Mouse (Mus musculus) forebrain, embryonic 16.5 days (tissue): ENCODE data around the gene 1700025G04Rik. TPM values are rescaled to one million over a fixed set of nuclear protein-coding genes. Genes with fewer than 3 reads are reported as not detected.

Source experiments
- ATAC-seq: fragments of 200-750 bp; cut with Nextera tagmentation; 2 replicates; pipeline ENCODE4 v1.8.0; 2017; ENCODE audit warnings: mild to moderate bottlenecking, moderate library complexity
- H3K27ac ChIP-seq: fragments of 300-500 bp; sonication (generic); 2 replicates; pipeline ENCODE4 v1.5.1; 2014; ENCODE audit warnings: low read length, control low read depth
- H3K27me3 ChIP-seq: fragments of 300-500 bp; sonication (generic); replicated peaks from 2 replicates; pipeline ENCODE4 v1.6.1; 2014; ENCODE audit warnings: low read length; ENCODE audit not compliant: control insufficient read depth, insufficient read depth
- H3K36me3 ChIP-seq: fragments of 300-500 bp; sonication (generic); 2 replicates; pipeline ENCODE4 v1.6.1; 2014; ENCODE audit not compliant: control insufficient read depth, insufficient read depth
- H3K4me1 ChIP-seq: fragments of 300-500 bp; sonication (generic); replicated peaks from 2 replicates; pipeline ENCODE4 v1.6.1; 2014; ENCODE audit warnings: low read length; ENCODE audit not compliant: control insufficient read depth, insufficient read depth
- H3K4me2 ChIP-seq: fragments of 300-500 bp; sonication (generic); 2 replicates; pipeline ENCODE4 v1.6.1; 2014; ENCODE audit warnings: mild to moderate bottlenecking, low read length, control low read depth
- H3K4me3 ChIP-seq: fragments of 300-500 bp; sonication (generic); replicated peaks from 2 replicates; pipeline ENCODE4 v1.5.1; 2014; ENCODE audit warnings: mild to moderate bottlenecking, low read length, control low read depth
- H3K9ac ChIP-seq: fragments of 300-500 bp; sonication (generic); replicated peaks from 2 replicates; pipeline ENCODE4 v1.6.1; 2014; ENCODE audit warnings: low read depth, low read length, control low read depth
- H3K9me3 ChIP-seq: fragments of 300-500 bp; sonication (generic); 2 replicates; pipeline ENCODE4 v1.6.1; 2016; ENCODE audit warnings: low read length; ENCODE audit not compliant: control insufficient read depth
- WGBS: fragments of 180-500 bp; shearing (Covaris S2); extraction: QIAGEN DNeasy Blood & Tissue Kit; methylation state at CpG from one replicate; pipeline ENCODE4 v1.1.7; 2014; 5-methylcytosine and 5-hydroxymethylcytosine counted together
- polyA plus RNA-seq: library from polyadenylated mRNA; unstranded; fragments of >200 nt; fragmentation: Nextera tagmentation; extraction: Ambion mirVana; gene quantifications from 2 replicates; pipeline ENCODE4 v1.2.1, GENCODE M21; 2015

Gene 1700025G04Rik
- polyA plus RNA-seq, 1 experiment from 2014 or later = 31.2 TPM

DNA sequence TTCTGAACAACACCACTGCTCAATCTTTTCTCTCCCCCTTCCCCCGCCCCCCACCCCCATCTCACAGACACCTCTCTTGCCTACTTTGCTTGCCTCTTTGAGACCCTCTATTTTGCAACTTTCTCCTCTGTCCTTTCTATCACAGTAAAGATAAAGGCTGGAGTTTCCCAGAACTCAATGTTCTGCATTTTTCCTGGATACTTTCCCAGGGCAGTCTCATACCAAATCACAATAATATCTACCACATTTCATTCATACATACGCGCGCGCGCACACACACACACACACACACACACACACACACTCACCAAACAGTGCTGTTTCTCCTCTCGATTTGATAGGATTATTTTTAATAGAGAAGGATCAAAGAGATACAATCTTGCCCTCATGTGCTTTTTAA, 8.8 kb downstream of the 1700025G04Rik start:
- no peak for ATAC-seq
- WGBS = 94% methylated on average over 7 of the region's 7 CpGs
- Histone ChIP-seq H3K27me3 (no peaks in the 10 kb centered on the region), H3K36me3 (no peaks in the 10 kb centered on the region), H3K4me1 (peaks cover 20% of the 10 kb centered on the region), H3K9me3 (no peaks in the 10 kb centered on the region), H3K27ac (no peak overlapping the region), H3K4me3 (no peak overlapping the region), H3K9ac (no peak overlapping the region), H3K4me2 (no peak overlapping the region)

DNA sequence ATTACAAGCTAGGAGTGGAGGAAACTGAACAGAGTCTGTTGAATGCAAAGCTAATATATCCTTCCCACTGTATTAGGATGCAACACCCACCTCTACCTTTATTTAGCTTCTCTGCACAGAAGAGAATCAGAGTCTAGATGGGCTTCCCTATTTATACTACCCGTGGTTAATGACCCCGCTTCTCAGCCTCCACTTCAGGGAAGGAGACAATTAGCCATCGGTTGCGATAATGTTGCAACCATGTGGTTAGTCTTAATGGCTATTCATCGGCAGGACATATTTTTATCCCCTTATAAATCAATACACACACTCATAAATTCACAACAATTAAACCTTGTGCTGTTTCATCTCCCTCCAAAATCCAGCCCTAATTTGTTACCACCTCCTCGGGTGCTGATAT, 9.7 kb downstream of the 1700025G04Rik start:
- no peak for ATAC-seq
- Histone ChIP-seq H3K27ac (no peak overlapping the region), H3K4me1 (peaks cover 15% of the 10 kb centered on the region), H3K9ac (no peak overlapping the region), H3K4me2 (no peak overlapping the region), H3K36me3 (no peaks in the 10 kb centered on the region), H3K9me3 (no peaks in the 10 kb centered on the region), H3K27me3 (no peaks in the 10 kb centered on the region), H3K4me3 (no peak overlapping the region)
- 76% methylated on average over 6 of the region's 6 CpGs for WGBS

DNA sequence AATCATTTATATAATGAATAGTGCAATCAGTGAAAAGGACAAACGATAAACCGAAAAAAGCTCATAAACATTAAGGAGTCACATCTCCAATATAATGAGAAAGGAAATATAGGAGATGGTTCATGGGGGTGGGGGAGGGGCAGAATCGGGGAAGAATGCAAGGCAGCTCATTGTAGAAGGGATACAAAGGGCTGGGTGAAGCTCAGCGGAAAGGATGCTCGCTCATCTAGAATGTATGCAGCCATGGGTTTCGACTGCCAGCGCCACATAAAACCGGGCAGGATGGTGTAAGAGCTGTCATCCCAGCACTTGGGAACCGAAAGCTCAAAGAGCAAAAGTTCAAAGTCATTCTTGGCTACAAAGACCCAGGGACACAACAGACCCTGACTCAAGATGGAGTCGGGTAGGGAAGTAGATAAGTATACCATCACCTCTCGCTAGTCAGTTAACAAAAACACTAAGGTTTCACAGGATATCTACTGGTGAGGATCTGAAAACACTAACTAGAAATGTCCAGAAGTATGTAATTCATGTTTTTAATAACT, 12.7 kb downstream of the 1700025G04Rik start:
- peaks cover 6% of the 10 kb centered on the region; the same call in 1 of the 2 replicates for H3K4me1 ChIP-seq
- H3K4me2 ChIP-seq = no peak overlapping the region
- H3K27me3 ChIP-seq = no peaks in the 10 kb centered on the region
- no peaks in the 10 kb centered on the region for H3K36me3 ChIP-seq
- no peak for ATAC-seq
- no peak overlapping the region for H3K4me3 ChIP-seq
- no peaks in the 10 kb centered on the region for H3K9me3 ChIP-seq
- WGBS = 46% methylated on average over 11 of the region's 11 CpGs
- no peak overlapping the region for H3K9ac ChIP-seq
- no peak overlapping the region for H3K27ac ChIP-seq

DNA sequence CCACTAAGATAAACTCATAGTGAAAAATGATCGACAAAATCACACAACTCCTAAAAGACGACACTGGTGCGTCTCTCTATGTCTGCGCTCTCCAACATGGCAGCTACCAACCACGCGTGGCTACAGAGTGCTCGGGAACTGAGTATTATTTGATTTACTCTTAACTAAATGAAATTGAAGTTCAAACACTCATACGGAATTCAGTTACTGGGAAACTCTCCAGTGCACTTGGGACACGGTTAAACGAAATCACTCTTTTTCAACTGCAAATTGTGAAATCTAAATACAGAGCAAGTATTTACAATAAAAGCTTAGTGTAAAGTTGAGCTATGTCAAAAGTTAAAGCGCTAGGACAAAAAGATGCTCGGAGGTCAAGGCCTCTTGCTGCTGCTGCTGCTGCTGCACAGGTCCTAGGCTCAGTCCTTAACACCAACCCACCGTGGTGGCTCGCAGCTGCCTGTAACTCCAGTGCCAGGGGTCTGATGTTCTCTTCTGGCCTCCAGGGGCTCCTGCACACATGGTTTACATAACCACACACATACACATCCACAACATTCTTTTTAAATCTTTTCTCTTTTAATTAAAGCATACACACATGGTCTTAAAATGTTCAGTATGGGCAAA, 13.6 kb downstream of the 1700025G04Rik start:
- H3K9me3 ChIP-seq = no peaks in the 10 kb centered on the region
- H3K4me3 ChIP-seq = no peak overlapping the region
- H3K4me1 ChIP-seq = peaks cover 6% of the 10 kb centered on the region; the same call in 1 of the 2 replicates
- no peaks in the 10 kb centered on the region for H3K36me3 ChIP-seq
- H3K9ac ChIP-seq = no peak overlapping the region
- H3K27ac ChIP-seq = no peak overlapping the region
- H3K27me3 ChIP-seq = no peaks in the 10 kb centered on the region
- no peak overlapping the region for H3K4me2 ChIP-seq
- ATAC-seq = no peak
- WGBS = 85% methylated on average over 14 of the region's 14 CpGs

DNA sequence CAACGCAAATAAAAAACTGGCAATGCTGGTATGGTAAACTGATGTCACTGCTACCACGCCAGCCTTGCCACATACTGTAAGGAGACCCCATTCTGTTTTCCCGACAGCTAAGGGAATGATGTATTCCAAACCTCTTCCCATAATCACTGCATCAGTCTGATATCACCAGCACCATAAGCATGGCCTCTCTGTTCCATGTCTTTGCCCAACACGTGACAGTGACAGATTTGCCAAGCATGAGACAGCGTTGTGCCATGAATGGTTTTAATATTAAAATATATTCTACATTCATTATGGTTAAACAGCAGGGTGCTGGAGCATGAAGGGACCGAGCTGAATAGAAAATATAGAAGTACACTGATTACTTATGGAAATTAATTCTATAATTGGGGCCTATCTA, 14.2 kb downstream of the 1700025G04Rik start:
- Histone ChIP-seq H3K4me3 (no peak overlapping the region), H3K4me2 (no peak overlapping the region), H3K27me3 (no peaks in the 10 kb centered on the region), H3K27ac (no peak overlapping the region), H3K36me3 (no peaks in the 10 kb centered on the region), H3K9me3 (no peaks in the 10 kb centered on the region), H3K9ac (no peak overlapping the region), H3K4me1 (peaks cover 6% of the 10 kb centered on the region; the same call in 1 of the 2 replicates)
- peak; percentile 62 for ATAC-seq
- 56% methylated on average over 6 of the region's 6 CpGs for WGBS

DNA sequence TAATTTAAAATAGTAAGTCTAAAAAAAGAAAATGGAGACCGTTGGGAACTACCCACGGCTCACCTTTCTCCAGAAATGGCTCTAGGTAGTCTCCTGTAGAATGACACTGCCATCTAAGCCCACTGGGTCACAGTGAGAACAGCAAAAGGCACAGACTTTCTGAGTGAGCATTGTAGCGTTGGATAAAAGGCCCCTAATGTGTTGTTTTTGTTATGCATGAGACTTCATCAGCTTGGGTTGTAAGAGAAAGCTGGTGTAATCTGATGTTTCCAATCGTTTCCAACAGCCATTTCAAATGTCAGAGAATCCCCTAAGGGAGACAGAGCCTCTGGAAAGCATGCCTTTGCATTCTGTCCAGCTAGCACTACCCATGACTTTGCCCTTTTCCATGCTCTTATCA, 19.5 kb downstream of the 1700025G04Rik start:
- Histone ChIP-seq H3K27me3 (no peaks in the 10 kb centered on the region), H3K9me3 (no peaks in the 10 kb centered on the region), H3K4me2 (no peak overlapping the region), H3K9ac (no peak overlapping the region), H3K36me3 (no peaks in the 10 kb centered on the region), H3K4me3 (no peak overlapping the region), H3K4me1 (no peaks in the 10 kb centered on the region), H3K27ac (no peak overlapping the region)
- WGBS = 56% methylated on average over 4 of the region's 4 CpGs
- ATAC-seq = no peak

DNA sequence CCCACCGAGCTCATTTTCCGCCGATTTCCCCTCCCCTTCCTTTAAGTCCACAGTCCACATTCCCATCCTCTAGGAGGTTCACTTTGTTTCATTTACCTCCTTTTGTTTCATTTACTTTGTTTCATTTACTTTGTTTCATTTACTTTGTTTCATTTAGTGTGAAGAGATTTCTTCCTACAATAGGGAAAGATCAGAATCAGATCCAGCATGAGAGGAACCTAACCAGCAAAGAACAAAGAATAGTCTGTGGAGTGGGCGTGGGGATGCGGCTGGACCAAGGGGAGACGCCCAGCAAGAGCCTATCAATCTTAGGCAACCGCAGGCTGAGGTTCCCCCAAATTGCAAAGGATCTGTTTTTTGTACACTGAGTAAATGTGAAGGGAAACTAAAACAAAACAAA, 20.2 kb downstream of the 1700025G04Rik start:
- Histone ChIP-seq H3K36me3 (no peaks in the 10 kb centered on the region), H3K4me1 (no peaks in the 10 kb centered on the region), H3K27me3 (no peaks in the 10 kb centered on the region), H3K27ac (no peak overlapping the region), H3K9me3 (no peaks in the 10 kb centered on the region), H3K9ac (no peak overlapping the region), H3K4me3 (no peak overlapping the region), H3K4me2 (no peak overlapping the region)
- no peak for ATAC-seq
- 36% methylated on average over 7 of the region's 7 CpGs for WGBS

DNA sequence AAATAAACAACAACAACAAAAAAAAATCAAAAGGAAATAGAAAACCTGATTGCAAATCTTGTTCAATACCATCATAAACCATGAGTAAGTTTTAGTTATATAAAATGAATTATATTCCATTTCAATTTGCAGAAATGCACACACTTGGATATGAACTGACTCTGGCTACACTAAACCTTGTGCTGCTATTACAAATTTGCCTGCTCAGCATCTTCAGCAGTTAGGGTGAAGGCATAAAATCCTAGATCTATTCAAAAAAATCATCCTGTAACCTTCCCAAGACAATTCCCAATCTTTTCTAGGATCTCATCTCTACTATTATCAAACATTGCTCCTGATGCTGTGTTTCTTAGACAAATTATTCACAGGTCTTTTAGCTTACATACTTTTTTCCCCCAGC, 22.0 kb downstream of the 1700025G04Rik start:
- H3K27me3 ChIP-seq = no peaks in the 10 kb centered on the region
- no peak overlapping the region for H3K27ac ChIP-seq
- H3K4me2 ChIP-seq = no peak overlapping the region
- no peaks in the 10 kb centered on the region for H3K9me3 ChIP-seq
- H3K9ac ChIP-seq = no peak overlapping the region
- no peaks in the 10 kb centered on the region for H3K4me1 ChIP-seq
- no peaks in the 10 kb centered on the region for H3K36me3 ChIP-seq
- no peak overlapping the region for H3K4me3 ChIP-seq
- ATAC-seq = no peak

DNA sequence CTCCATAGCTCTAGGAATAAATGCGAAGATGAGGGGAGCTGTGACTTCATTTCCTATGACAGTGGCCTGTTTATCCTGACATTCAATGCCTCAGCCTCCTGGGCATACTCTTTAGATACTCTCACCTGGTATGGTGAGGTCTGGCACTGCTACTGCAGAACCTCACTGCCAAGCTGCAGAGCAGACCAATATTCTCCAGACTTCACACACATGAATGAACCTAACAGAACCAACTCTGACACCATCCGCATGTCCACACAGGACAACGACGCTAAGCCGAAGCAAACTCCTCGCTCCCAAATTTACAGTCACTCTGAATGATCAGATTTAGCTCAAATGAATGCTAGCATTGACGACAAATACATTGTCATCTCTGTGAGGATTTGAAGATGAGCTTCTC, 24.4 kb downstream of the 1700025G04Rik start:
- Histone ChIP-seq H3K9me3 (no peaks in the 10 kb centered on the region), H3K36me3 (no peaks in the 10 kb centered on the region), H3K27ac (no peak overlapping the region), H3K27me3 (no peaks in the 10 kb centered on the region), H3K4me2 (no peak overlapping the region), H3K4me1 (no peaks in the 10 kb centered on the region), H3K9ac (no peak overlapping the region), H3K4me3 (no peak overlapping the region)
- WGBS = 98% methylated on average over 7 of the region's 7 CpGs
- ATAC-seq = no peak
